ENCODE assay signal across 8 mouse cellular contexts in genomic region chr11:51618894-51619408, GRCm38 (mm10). TPM values are rescaled to one million over a fixed set of nuclear protein-coding genes. Genes with fewer than 3 reads are reported as not detected.
DNase-seq lines count a peak whose midpoint lies in the region; ATAC-seq lines count a peak whose summit lies in the region.

No protein-coding gene starts in this region.

- H3K9ac ChIP-seq in limb, embryonic 15.5 days: no peak overlapping the region
- H3K9ac ChIP-seq in stomach, embryonic 15.5 days: no peak overlapping the region

- peaks cover 72% of the 10 kb centered on the region for H3K4me1 ChIP-seq in megakaryocyte, embryonic 14.5 days
- peaks cover 36% of the 10 kb centered on the region for H3K4me1 ChIP-seq in limb, embryonic 15.5 days
- H3K4me1 ChIP-seq in stomach, embryonic 15.5 days: peaks cover 26% of the 10 kb centered on the region

- no peaks in the 10 kb centered on the region for H3K9me3 ChIP-seq in megakaryocyte, embryonic 14.5 days
- H3K9me3 ChIP-seq in limb, embryonic 15.5 days: no peaks in the 10 kb centered on the region
- H3K9me3 ChIP-seq in stomach, embryonic 15.5 days: no peaks in the 10 kb centered on the region

- H3K27me3 ChIP-seq in megakaryocyte, embryonic 14.5 days (replicated peaks): no peaks in the 10 kb centered on the region
- no peaks in the 10 kb centered on the region for H3K27me3 ChIP-seq in limb, embryonic 15.5 days
- no peaks in the 10 kb centered on the region for H3K27me3 ChIP-seq in stomach, embryonic 15.5 days (replicated peaks)

- H3K4me3 ChIP-seq in megakaryocyte, embryonic 14.5 days (replicated peaks): peak overlapping the region; percentile 96
- H3K4me3 ChIP-seq in limb, embryonic 15.5 days: peak overlapping the region; percentile 82
- H3K4me3 ChIP-seq in stomach, embryonic 15.5 days (replicated peaks): peak overlapping the region; percentile 79

- DNase-seq in cerebellum, adult 18-20 months: no peak
- DNase-seq in urinary bladder, adult 18-20 months (ENCODE audit: low spot score in 2 of 2): no peak

- peaks cover 29% of the 10 kb centered on the region for H3K36me3 ChIP-seq in megakaryocyte, embryonic 14.5 days (replicated peaks; ENCODE audit: low read length)
- peaks cover 21% of the 10 kb centered on the region for H3K36me3 ChIP-seq in limb, embryonic 15.5 days
- H3K36me3 ChIP-seq in stomach, embryonic 15.5 days: peaks cover 21% of the 10 kb centered on the region

- ATAC-seq in cerebellum, adult (ENCODE audit: insufficient number of reproducible peaks, low FRiP score, low TSS enrichment): 0 out of 2 replicates have a peak, but pooled peaks have one; percentile 17
- no peak for ATAC-seq in megakaryocyte, adult 5-6 weeks (ENCODE audit: poor library complexity, severe bottlenecking)
- ATAC-seq in limb, embryonic 15.5 days (ENCODE audit: insufficient number of reproducible peaks, low FRiP score, low TSS enrichment, low read depth): 0 out of 2 replicates have a peak, but pooled peaks have one; percentile 4
- no peak; the same call in 1 of the 2 replicates for ATAC-seq in stomach, embryonic 15.5 days (ENCODE audit: insufficient read depth, low FRiP score, low read depth)
- ATAC-seq in megakaryocyte-erythroid progenitor cell, adult 5-6 weeks (replicated peaks; ENCODE audit: low FRiP score, low TSS enrichment, poor library complexity, severe bottlenecking): no peak

- H3K4me2 ChIP-seq in limb, embryonic 15.5 days: peak overlapping the region; percentile 81
- peak overlapping the region; percentile 86 for H3K4me2 ChIP-seq in stomach, embryonic 15.5 days

- H3K27ac ChIP-seq in limb, embryonic 15.5 days: no peak overlapping the region
- H3K27ac ChIP-seq in stomach, embryonic 15.5 days: peak overlapping the region; percentile 12; the same call in 1 of the 2 replicates

- WGBS in limb, embryonic 15.5 days: 48% methylated on average over 8 of the region's 8 CpGs
- 41% methylated on average over 7 of the region's 8 CpGs for WGBS in stomach, embryonic 15.5 days

RNA-seq across cellular contexts. Expression of gene Nhp2, which starts 0.6 kb away (rescaled TPM):
- polyA plus RNA-seq in megakaryocyte, embryonic 14.5 days (2012; ENCODE audit: insufficient read depth, low replicate concordance): 44.8 and 144 TPM in 2 replicates
- total RNA-seq in megakaryocyte, adult 5-6 weeks (2015): 45.3 and 50.5 TPM in 2 replicates
- 38.1 and 52.6 TPM in 2 replicates for total RNA-seq in megakaryocyte, adult 5-6 weeks (2017)
- 147 and 149 TPM in 2 replicates for polyA plus RNA-seq in limb, embryonic 15.5 days (2015; fragmentation: Nextera tagmentation; extraction: Ambion mirVana)
- 153 and 155 TPM in 2 replicates for polyA plus RNA-seq in stomach, embryonic 15.5 days (2015; fragmentation: Nextera tagmentation; extraction: Ambion mirVana)
- 285 and 292 TPM in 2 replicates for total RNA-seq in megakaryocyte-erythroid progenitor cell, adult 5-6 weeks (2014; fragmentation: Nextera tagmentation)
- total RNA-seq in megakaryocyte-erythroid progenitor cell, adult 5-6 weeks (2017): 141 and 176 TPM in 2 replicates

RNA-seq across cellular contexts. Expression of gene Hnrnpab, which starts 12.3 kb away (rescaled TPM):
- 373 and 587 TPM in 2 replicates for polyA plus RNA-seq in megakaryocyte, embryonic 14.5 days (2012; ENCODE audit: insufficient read depth, low replicate concordance)
- total RNA-seq in megakaryocyte, adult 5-6 weeks (2015): 319 and 341 TPM in 2 replicates
- 548 and 571 TPM in 2 replicates for total RNA-seq in megakaryocyte, adult 5-6 weeks (2017)
- polyA plus RNA-seq in limb, embryonic 15.5 days (2015; fragmentation: Nextera tagmentation; extraction: Ambion mirVana): 267 and 339 TPM in 2 replicates
- polyA plus RNA-seq in stomach, embryonic 15.5 days (2015; fragmentation: Nextera tagmentation; extraction: Ambion mirVana): 402 and 413 TPM in 2 replicates
- 644 and 702 TPM in 2 replicates for total RNA-seq in megakaryocyte-erythroid progenitor cell, adult 5-6 weeks (2014; fragmentation: Nextera tagmentation)
- 1,394 and 1,753 TPM in 2 replicates for total RNA-seq in megakaryocyte-erythroid progenitor cell, adult 5-6 weeks (2017)

RNA-seq across cellular contexts. Expression of gene Rmnd5b, which starts 16.7 kb away (rescaled TPM):
- 12.9 and 15.1 TPM in 2 replicates for polyA plus RNA-seq in megakaryocyte, embryonic 14.5 days (2012; ENCODE audit: insufficient read depth, low replicate concordance)
- total RNA-seq in megakaryocyte, adult 5-6 weeks (2015): 50.8 and 63.1 TPM in 2 replicates
- total RNA-seq in megakaryocyte, adult 5-6 weeks (2017): 19.2 and 35.5 TPM in 2 replicates
- polyA plus RNA-seq in limb, embryonic 15.5 days (2015; fragmentation: Nextera tagmentation; extraction: Ambion mirVana): 53.2 and 59.8 TPM in 2 replicates
- polyA plus RNA-seq in stomach, embryonic 15.5 days (2015; fragmentation: Nextera tagmentation; extraction: Ambion mirVana): 39.9 and 43.6 TPM in 2 replicates
- 37.0 TPM in 2 replicates for total RNA-seq in megakaryocyte-erythroid progenitor cell, adult 5-6 weeks (2014; fragmentation: Nextera tagmentation)
- 9.5 and 17.6 TPM in 2 replicates for total RNA-seq in megakaryocyte-erythroid progenitor cell, adult 5-6 weeks (2017)

RNA-seq across cellular contexts. Expression of gene N4bp3, which starts 31.7 kb away (rescaled TPM):
- 2.5 and 6.0 TPM in 2 replicates for polyA plus RNA-seq in megakaryocyte, embryonic 14.5 days (2012; ENCODE audit: insufficient read depth, low replicate concordance)
- total RNA-seq in megakaryocyte, adult 5-6 weeks (2015): 0.80 and 1.3 TPM in 2 replicates
- 0.45 and 2.9 TPM in 2 replicates for total RNA-seq in megakaryocyte, adult 5-6 weeks (2017)
- 35.7 and 44.4 TPM in 2 replicates for polyA plus RNA-seq in limb, embryonic 15.5 days (2015; fragmentation: Nextera tagmentation; extraction: Ambion mirVana)
- 19.8 and 21.5 TPM in 2 replicates for polyA plus RNA-seq in stomach, embryonic 15.5 days (2015; fragmentation: Nextera tagmentation; extraction: Ambion mirVana)
- total RNA-seq in megakaryocyte-erythroid progenitor cell, adult 5-6 weeks (2014; fragmentation: Nextera tagmentation): not detected in 2 replicates
- 0.89 and 1.1 TPM in 2 replicates for total RNA-seq in megakaryocyte-erythroid progenitor cell, adult 5-6 weeks (2017)

RNA-seq across cellular contexts. Expression of gene D930048N14Rik, which starts 31.8 kb away (rescaled TPM):
- not detected in 2 replicates for polyA plus RNA-seq in megakaryocyte, embryonic 14.5 days (2012; ENCODE audit: insufficient read depth, low replicate concordance)
- total RNA-seq in megakaryocyte, adult 5-6 weeks (2015): 0.33 and 0.43 TPM in 2 replicates
- total RNA-seq in megakaryocyte, adult 5-6 weeks (2017): 0.26 TPM in 1 of 2 replicates, not detected in the other
- 4.2 and 4.9 TPM in 2 replicates for polyA plus RNA-seq in limb, embryonic 15.5 days (2015; fragmentation: Nextera tagmentation; extraction: Ambion mirVana)
- polyA plus RNA-seq in stomach, embryonic 15.5 days (2015; fragmentation: Nextera tagmentation; extraction: Ambion mirVana): 3.6 and 4.3 TPM in 2 replicates
- not detected in 2 replicates for total RNA-seq in megakaryocyte-erythroid progenitor cell, adult 5-6 weeks (2014; fragmentation: Nextera tagmentation)
- total RNA-seq in megakaryocyte-erythroid progenitor cell, adult 5-6 weeks (2017): not detected in 2 replicates

Comparison
In these comparisons a context has a peak if more than half of its experiments do, and no peak if none do; other contexts are left out.
1. ATAC-seq: peak in cerebellum, adult (single experiment) and limb, embryonic 15.5 days (single experiment); none in megakaryocyte, adult 5-6 weeks (single experiment), stomach, embryonic 15.5 days (single experiment) and megakaryocyte-erythroid progenitor cell, adult 5-6 weeks (single experiment).
2. Peak in every context shown above with its lines, with median percentiles within 50 percentile points of each other: H3K4me3 ChIP-seq.